Mouse (Mus musculus): ENCODE measurements at regions not wholly inside any gene's neighbourhood (a gene's known extent, or its start where the extent isn't known, plus 50 kb on each side); places are given as distances from the start of the nearest gene placed in this dataset.
A peak's percentile ranks its signal among the peaks of the same experiment; 100 is the strongest.

DNA sequence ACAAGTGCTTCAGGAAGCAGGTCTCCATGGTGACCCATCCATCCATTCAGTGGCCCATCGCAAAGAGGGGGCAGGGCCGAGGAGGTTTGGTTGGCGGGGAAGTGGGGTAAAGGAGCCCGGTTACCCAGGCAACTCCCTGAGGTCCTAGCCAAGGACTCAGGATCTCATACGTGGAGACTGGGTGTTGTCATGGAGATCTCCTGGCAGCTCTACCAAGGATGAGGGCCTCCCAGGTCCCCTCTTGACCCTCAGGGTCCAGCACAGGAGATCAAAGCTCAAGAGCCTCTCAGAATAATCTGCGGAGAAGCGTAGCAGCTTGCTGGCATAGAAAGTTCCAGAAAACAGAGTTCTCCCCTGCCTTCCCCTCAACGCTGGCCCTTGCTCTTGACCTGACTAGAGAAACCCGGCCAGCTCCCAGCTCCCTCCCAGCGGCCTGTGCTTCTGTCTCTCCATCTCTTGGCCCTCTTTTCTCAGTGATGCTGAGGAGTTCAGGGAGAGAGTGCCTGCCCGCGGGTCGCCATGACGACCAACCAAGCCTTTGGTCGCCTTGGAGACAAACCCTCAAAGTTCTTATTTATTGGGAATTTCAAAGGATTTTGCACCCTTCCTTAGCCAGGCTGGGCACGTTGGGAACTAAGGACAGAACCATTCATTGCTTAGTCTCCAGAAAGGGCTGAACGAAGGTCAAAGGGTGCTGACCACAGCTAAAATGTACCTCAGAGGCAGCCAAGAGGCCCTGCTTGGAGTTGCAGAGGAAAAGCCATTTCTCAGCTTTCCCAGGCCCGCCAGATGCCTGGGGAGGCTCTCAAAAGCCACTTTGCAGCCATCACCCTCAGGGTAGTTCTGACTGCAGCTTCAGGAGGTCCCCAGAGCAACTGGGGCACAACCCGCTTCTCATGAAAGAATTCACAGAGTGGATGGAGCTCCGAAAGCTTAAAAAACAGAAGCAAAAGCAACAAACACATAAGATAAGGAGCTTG is 60.0 kb downstream of the Ubiad1 start:
- peak; percentile 48 to 62 for DNase-seq (ENCODE audit: low spot score in 2 of 2)

DNA sequence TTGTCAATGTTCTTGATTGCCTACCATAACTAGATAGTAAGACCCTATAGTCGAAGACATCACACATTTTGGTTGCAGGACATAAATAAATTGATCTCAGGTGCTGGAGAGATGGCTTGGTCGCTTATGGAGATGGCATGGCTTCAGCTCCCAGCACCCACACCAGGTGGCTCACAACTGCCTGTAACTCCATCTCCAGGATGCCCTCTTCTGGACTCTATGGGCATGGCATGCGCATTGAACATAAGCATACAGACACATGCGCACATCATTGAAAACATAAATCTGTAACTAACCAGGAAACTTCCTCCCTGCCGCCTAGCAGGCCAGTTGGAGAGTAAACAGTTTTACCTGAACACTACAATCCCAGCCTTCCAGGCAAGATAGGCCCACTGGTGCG is 64.0 kb downstream of the Ubiad1 start:
- no peak for DNase-seq (ENCODE audit: low spot score in 2 of 2)

DNA sequence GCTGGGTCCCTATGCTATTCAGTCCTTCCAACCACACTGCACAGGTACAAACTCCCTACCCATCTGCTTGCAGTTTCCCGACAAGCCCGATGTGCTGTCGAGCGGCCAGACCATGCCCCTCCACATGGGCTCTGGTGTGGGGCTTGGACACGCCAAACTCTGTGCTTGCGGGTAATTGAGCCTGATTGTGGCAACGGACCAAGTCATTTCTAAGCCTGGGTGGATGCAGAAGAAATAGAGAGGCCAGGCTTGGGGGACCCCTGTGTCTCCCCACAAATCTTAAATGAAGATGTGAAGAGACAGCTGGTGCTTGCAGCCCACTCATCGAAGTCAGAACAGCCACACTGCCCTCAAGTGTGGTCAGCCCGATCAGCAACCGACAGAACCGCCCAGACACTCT is 66.1 kb downstream of the Ubiad1 start:
- DNase-seq (ENCODE audit: low spot score in 2 of 2) = no peak

DNA sequence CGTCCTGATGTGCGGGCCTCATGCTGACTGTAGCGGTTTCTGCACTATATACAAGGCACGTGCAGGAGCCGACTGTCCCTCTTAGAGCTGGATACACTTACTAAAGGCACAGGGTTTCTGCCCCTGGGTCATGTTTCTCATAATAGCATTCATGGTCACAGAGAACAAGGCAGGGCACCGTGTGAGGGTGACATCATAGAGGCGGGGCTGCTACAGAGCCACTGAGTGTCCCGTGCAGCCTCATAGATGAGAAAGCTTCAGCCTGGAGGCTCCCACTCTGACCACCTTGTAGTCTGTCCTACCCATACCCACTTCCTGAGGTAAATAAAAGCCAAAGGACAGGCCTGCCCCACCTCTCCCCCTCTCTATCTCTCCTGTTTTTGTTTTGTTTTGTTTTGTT is 67.2 kb downstream of the Ubiad1 start:
- DNase-seq (ENCODE audit: low spot score in 2 of 2) = no peak

DNA sequence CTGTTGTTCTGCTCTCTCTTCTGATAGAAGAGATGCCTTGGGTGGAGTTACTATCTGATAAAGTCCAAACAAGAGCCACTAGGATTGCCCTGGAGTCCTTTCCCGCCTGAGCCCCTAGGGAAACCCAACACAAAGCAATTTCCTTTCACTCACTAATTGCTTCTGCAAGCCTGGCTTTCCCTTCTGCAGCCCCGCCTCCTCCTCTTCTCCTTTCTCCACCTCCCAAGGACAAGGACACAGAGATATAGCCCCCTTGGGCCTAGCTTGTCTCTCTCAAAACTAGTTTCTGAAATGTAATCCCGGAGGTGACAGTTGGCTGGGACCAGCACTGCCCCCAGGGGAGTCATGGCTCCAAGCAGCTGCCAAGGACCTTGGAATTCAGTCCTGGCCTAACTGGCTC is 68.1 kb downstream of the Ubiad1 start:
- DNase-seq (ENCODE audit: low spot score in 2 of 2) = no peak

DNA sequence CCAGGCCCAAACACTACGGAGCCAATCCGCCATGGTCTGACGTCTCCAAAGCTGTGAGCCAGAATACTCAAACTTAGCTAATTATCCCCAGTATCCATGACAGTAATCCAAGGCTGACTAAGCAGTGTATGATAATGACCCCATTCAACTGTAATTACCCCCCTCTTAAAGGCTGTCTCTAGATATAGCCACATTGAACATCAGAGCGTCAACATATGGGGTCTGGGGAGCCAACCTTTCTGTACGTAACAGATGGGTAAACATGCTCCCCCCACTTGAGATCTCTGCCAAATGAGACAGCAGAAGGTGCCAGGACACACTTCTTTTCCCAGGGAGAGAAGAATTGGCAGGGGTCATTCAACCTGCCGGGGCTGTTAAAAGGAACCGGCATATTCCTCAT is 73.1 kb downstream of the Ubiad1 start:
- no peak for DNase-seq (ENCODE audit: low spot score in 2 of 2)

DNA sequence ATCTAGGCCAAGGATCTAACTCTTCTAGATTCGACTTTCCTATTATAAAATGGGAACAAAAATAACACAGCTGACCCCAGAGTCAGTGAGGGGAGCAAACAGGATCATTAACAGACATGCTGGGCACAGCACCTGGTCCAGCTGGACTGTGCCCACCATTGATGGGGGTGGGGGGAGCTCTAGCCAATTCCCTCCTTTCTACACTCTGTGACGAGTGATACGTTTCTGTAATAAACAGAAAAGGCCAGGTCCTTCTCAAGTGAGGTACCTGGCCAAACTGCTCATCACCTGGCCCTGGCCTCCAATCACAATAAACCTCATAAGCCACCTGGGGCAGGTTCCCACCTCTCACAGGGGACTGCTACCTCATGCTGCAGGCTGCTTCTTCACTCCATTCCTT is 76.9 kb downstream of the Ubiad1 start:
- no peak for DNase-seq (ENCODE audit: low spot score in 2 of 2)

DNA sequence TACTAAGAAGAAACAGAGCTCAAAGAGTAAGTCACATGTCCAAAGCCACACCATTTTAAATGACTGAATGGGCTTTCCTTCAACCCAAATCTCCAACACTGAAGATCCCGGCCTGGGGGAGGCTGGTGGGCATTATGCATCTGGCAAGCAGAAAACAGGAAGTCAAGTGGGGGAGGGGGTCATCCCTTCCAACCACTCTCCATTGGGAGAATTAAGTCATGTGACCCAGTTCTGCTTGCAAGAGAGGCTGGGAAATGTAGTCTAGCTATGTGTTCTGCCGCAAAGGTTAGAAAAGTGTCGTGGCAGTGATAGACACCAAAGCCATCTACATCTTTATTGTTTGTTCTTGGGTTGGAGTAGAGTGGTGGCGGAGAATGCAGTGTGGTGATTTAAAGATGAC is 78.0 kb upstream of the Disp3 start:
- no peak for DNase-seq (ENCODE audit: low spot score in 2 of 2)

DNA sequence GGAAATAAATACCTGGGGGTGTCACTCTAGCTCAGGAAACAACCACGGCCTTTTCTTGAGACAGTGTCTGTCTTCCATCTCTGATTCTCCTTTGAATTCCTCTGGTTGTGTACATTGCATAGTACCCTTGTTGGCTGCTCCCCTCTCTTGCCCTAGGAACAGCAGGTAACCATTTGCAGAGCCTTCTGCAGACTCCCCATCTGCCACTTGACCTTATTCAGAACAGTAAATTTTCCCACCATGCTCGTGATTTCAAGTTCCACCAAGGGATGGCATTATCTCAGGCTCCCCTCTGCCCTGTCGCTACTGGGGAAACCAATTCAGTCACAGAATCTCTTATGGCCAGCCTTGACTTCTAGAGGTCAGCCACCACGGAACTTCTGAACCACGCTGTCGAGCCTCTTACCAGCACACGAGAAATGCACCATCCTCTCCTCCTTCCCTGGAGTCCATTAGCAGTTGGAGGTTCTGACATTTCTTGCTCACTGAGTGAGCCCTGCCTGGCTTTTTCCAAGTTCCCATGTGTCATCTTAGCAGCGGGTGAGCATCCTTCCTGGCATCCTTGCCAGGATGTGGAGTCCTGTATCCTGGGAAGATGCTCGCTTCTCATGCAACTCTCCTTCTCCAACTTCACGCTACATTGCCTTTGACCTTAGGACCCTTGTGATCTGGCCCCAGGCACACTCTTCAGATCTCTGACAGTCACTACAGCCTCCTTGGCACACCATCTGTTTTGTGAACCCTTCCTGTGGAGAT is 75.8 kb upstream of the Disp3 start:
- DNase-seq (ENCODE audit: low spot score in 2 of 2) = no peak

DNA sequence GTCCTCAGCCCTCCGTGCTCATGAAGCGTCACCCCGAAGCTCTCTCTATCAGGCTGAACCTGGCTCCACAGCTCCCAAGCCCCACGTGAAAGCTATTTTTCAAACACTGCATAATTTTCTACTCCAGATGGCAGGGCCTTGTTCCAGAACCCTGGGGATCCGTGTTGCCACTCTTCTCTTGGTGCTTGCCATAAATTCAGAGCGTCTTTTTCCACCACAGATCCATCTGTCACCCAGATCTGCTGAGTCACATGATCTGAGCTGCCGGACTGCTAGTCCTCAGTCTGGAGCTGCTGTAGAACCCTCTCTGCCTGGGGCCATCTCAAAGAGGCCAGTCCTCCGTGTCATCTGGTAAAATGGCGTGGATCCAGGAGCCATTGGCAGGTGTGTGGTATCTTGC is 73.2 kb upstream of the Disp3 start:
- DNase-seq (ENCODE audit: low spot score in 2 of 2) = peak; percentile 34 to 55

DNA sequence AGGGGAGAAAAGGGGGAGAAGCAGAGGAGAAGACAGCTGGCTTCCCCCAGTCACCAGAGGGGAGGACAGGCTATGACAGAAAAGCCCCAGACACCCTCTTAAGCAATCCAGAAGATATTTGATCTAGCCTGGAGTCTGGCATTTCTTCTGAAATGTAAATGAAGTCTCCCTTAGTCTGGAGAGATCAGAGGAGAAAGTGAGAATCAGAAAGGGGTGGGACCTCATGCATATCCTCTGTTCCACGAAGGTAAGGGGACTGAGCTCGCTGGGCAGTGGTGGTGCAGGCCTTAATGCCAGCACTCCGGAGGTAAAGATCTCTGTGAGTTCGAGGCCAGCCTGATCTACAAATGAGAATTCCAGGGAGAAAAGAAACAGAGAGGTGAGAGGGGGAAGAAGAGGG is 70.6 kb upstream of the Disp3 start:
- no peak for DNase-seq (ENCODE audit: low spot score in 2 of 2)

DNA sequence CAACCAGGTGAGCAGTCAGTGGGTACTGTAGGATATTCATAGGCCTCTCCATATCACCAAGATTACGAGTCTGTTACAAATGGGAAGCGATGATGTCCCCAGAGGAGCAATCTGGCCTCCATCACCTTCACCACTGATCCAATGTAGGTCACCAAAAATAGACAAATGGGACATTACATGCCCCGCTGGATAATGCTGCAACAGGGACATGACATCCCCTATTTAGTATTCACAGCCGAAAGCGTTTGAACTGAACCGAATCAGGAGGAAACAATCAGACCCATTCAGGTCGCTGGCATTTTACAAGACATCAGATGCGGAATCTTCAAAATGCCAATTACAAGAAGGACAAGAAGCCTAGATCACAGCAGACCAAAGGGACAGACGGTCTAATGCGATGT is 69.5 kb upstream of the Disp3 start:
- DNase-seq (ENCODE audit: low spot score in 2 of 2) = no peak

DNA sequence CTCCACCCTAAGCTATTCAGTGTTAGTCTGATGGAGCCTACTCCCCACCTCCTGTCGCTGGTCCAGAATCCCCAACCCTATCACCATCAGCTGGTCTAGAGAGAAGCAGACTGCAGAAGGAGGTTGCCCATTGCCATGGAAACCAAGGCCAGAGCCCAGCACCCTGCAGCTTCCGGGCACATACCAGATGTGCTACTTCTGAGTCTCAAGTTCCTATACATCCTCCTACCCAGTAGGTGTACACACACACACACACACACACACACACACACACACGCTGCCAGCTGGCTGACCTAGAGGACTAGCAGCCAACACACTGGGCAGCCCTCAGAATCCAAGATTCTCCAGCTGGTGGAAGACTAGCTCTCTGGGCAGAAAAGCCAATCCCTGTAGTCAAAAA is 68.9 kb upstream of the Disp3 start:
- no peak for DNase-seq (ENCODE audit: low spot score in 2 of 2)

DNA sequence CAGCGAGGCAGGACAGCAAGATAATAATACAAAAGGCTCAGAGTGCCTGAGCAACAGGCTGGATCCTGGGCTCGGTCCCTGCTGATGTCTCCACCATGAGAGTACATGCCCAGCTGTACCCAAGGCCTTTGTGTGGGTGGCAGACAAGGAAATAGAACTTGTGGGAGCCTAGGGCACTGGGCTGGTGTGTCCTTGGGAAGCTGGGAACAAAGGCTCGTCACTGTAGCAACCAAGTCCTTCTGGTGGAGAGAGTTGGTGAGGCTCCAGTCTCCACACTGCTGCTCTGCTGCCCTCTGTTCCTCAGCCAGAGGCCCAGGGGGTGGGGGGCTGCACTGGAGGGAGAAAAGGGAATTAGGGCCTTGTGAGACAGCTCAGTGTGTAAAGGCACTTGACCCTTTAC is 66.2 kb upstream of the Disp3 start:
- no peak for DNase-seq (ENCODE audit: low spot score in 2 of 2)

DNA sequence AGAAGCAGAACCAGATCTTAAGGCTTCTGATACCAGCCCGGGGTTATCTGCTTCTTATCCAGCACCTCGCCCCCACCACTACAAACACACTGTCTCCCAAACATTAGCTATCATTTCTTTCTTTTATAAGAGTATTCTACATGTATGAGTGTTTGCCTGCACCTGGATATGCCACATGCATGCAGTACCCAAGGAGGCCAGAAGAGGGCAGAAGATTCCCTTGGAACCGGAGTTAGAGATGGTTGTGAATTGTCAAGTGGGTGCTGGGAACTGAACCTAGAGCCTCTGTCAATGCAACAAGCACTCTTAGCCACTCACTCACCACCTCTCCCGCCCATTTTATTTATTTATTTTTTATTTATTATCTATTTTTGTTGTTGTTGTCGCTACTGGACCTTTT is 64.9 kb upstream of the Disp3 start:
- DNase-seq (ENCODE audit: low spot score in 2 of 2) = no peak

DNA sequence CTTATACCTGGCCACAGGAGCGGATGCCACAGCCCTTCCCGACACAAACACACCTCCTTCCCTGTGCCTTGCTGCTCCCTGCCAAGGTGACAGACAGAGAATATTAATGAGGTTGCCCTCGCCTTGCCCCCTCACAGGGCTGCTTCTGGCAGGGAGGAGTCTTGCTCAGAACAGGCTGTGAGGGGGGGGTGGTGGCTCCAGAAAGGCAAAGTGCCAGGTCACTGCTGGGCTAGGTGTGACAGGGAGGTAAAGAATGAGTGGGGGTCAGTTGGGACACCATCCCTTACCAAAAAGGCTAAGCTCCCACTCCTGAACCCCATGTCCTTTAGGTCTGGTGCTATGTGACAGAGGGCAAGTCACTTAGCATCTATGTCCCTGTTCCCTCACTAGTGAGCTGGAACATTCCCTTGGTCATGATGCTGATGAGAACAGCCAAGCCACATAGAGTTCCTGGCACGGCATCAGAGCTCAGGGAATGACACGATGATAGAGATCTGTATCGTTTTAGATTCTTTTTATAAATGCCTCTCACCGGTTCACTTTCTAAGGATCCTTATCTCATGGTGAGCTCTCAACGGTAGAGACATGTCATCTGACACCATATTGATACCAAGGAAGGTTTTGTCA is 53.9 kb upstream of the Disp3 start:
- DNase-seq (ENCODE audit: low spot score in 2 of 2) = no peak

DNA sequence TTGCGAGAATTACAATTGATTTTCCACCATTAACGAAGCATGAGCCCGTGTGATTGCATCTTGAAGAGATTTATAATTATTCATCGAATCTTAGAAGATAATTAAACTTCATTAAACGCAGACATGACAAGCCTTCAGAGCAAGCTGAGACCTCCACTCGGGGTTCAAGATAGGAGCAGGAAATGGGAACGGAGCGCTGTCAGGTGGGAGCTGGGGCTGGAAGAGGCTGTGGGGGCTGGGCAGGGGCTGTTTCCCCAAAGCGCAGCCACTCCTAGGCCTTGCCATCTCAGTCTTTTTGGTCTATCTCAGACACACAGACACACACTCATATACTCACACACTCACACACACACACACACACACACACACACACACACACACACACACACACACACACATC is 52.6 kb upstream of the Disp3 start:
- DNase-seq (ENCODE audit: low spot score in 2 of 2) = no peak

DNA sequence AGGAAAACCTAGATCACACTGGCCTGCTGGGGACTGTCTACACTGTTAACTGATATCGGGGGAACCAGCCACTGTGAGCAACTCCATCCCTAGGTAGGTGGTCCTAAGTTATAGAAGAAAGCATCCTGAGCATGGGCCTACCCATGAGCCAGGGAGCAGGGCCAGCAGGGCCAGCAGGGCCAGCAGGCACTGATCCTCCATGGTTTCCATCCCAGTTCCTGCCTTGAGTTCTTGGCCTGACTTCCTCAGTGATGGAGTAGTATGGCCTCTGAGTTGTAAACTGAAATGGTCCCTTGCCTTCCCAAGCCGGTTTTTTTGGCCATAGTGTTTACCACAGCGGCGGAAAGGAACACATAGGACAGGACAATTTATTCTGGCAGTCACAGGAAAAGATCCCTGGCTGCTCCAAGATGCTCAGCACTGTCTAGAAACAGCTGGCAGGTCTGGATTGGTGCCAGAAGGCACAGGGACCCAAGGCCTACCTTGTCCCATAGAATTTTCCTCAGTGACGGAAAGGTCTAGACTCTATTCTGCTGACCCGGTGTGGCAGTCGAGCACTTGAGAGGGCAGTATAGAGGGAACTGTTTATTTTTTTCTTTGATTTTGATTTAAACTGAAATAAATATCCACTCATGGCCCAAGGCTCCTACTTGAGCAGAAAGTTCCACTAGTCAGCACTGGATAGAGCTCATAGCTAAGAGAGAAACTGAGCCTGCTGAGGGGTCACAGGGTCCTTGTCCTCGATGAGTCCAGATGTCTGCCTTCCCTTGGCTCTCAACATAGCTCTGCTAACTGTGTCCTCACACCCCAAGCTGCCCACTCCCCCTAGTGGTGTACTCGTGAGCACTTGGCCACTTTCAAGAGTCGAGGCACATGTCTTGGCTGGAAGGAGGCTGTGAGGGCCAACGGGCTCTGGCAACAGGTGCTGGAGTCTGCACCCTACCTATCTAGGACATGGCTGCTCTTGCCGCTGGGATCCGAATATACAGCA is 50.4 kb upstream of the Disp3 start:
- DNase-seq (ENCODE audit: low spot score in 2 of 2) = no peak
